Mouse (Mus musculus) heart, adult 18-20 months (tissue): Measurements from ENCODE around the gene Jak1. TPM values are rescaled to one million over a fixed set of nuclear protein-coding genes. Genes with fewer than 3 reads are reported as not detected.
A peak's percentile ranks its signal among the peaks of the same experiment; 100 is the strongest.

ENCODE experiments used
- DNase-seq, 2 experiments: peaks; one replicate each; pipeline ENCODE4 v3.0.0; 2021 to 2022; ENCODE audit warnings: mixed read lengths in 1 of 2
- total RNA-seq, 2 experiments: library from RNA; stranded (reverse); gene quantifications; 2 replicates each; pipeline ENCODE4 v1.2.3; 2021

Gene Jak1
- total RNA-seq, 2 experiments from 2014 or later = 91.2 to 102 TPM

- DNase-seq = no peak
These were observed 72.7 kb downstream of the Jak1 start for GRCm38 (mm10) chr4:101192241-101192976.

GRCm38 (mm10) chr4:101187381-101187780 lies 77.7 kb downstream of the Jak1 start:
- no peak for DNase-seq

- DNase-seq = no peak
These were observed 78.5 kb downstream of the Jak1 start for GRCm38 (mm10) chr4:101186591-101186990.

GRCm38 (mm10) chr4:101185216-101185615 lies 79.9 kb downstream of the Jak1 start:
- peak in 1 of 2 experiments; percentile 47 for DNase-seq

GRCm38 (mm10) chr4:101182603-101183011 lies 82.5 kb downstream of the Jak1 start:
- DNase-seq = peak; percentile 58 to 74

GRCm38 (mm10) chr4:101180681-101181080 lies 84.4 kb downstream of the Jak1 start:
- DNase-seq = no peak

GRCm38 (mm10) chr4:101179836-101180235 lies 85.2 kb downstream of the Jak1 start:
- no peak for DNase-seq

- no peak for DNase-seq
These were observed 86.0 kb downstream of the Jak1 start for GRCm38 (mm10) chr4:101179076-101179475.

GRCm38 (mm10) chr4:101177796-101178195 lies 87.3 kb downstream of the Jak1 start:
- no peak for DNase-seq

- peak; percentile 67 to 77 for DNase-seq
These were observed 89.0 kb downstream of the Jak1 start for GRCm38 (mm10) chr4:101176123-101176522.

- no peak for DNase-seq
These were observed 90.0 kb downstream of the Jak1 start for GRCm38 (mm10) chr4:101174916-101175625.

- DNase-seq = peak in 1 of 2 experiments; percentile 73
These were observed 92.3 kb downstream of the Jak1 start for GRCm38 (mm10) chr4:101172738-101173137.

- DNase-seq = peak; percentile 58 to 65
These were observed 96.8 kb downstream of the Jak1 start for GRCm38 (mm10) chr4:101168189-101168778.

- DNase-seq = no peak
These were observed 97.3 kb downstream of the Jak1 start for GRCm38 (mm10) chr4:101167777-101168176.

GRCm38 (mm10) chr4:101165776-101166175 lies 99.3 kb downstream of the Jak1 start:
- DNase-seq = no peak

- no peak for DNase-seq
These were observed 100.4 kb downstream of the Jak1 start for GRCm38 (mm10) chr4:101164673-101165072.

GRCm38 (mm10) chr4:101164189-101164588 lies 100.9 kb downstream of the Jak1 start:
- DNase-seq = no peak

- no peak for DNase-seq
These were observed 104.3 kb downstream of the Jak1 start for GRCm38 (mm10) chr4:101160821-101161220.

GRCm38 (mm10) chr4:101159191-101159764 lies 105.8 kb downstream of the Jak1 start:
- no peak for DNase-seq

GRCm38 (mm10) chr4:101158282-101158681 lies 106.8 kb downstream of the Jak1 start:
- no peak for DNase-seq

GRCm38 (mm10) chr4:101157476-101157875 lies 107.6 kb downstream of the Jak1 start:
- no peak for DNase-seq

- DNase-seq = peak in 1 of 2 experiments; percentile 52
These were observed 109.5 kb downstream of the Jak1 start for GRCm38 (mm10) chr4:101155541-101155940.
